Mouse (Mus musculus): ENCODE measurements around the gene Pip5k1b.

DNA sequence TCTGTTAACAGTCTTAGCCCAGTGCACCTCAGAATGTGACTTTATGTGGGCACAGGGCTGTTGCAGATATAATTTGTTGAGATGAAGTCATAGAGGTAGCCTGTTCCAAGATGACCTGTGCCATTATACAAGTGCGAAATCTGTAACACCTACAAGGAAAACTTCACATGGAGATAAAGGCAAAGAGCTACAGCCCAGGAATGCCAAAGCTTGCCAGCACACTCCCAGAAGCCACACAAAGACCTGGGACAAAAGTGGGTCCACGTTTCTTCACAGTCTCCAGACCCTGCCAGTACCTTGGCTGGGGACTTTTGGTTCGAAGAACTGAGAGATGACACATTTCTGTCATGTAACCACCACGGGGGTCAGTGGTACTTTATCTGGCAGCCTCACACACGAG, 243.6 kb downstream of the Pip5k1b start:
- TF ChIP-seq CTCF (IDR thresholded peaks at IDR 0.05; ENCODE audit: extremely low read depth, insufficient read depth, insufficient read length, insufficient replicate concordance) (no peak), POLR2A (IDR thresholded peaks at IDR 0.05; ENCODE audit: low read depth, low read length) (no peak)

Measured in spleen, adult 2 months (tissue).